Mouse (Mus musculus) ES-Bruce4 (cell line): ENCODE data around the gene Vmac.

Experiments used
- CTCF ChIP-seq: IDR thresholded peaks from one replicate; pipeline ENCODE4 v1.8.1; 2011; ENCODE audit warnings: low read depth, low read length
- EP300 ChIP-seq: IDR thresholded peaks from 2 replicates; pipeline ENCODE4 v1.6.1; 2011; ENCODE audit warnings: low read depth, low read length; ENCODE audit not compliant: insufficient read depth
- POLR2A ChIP-seq: IDR thresholded peaks from one replicate; pipeline ENCODE4 v1.8.1; 2011; ENCODE audit warnings: low read length; ENCODE audit not compliant: insufficient read depth

DNA sequence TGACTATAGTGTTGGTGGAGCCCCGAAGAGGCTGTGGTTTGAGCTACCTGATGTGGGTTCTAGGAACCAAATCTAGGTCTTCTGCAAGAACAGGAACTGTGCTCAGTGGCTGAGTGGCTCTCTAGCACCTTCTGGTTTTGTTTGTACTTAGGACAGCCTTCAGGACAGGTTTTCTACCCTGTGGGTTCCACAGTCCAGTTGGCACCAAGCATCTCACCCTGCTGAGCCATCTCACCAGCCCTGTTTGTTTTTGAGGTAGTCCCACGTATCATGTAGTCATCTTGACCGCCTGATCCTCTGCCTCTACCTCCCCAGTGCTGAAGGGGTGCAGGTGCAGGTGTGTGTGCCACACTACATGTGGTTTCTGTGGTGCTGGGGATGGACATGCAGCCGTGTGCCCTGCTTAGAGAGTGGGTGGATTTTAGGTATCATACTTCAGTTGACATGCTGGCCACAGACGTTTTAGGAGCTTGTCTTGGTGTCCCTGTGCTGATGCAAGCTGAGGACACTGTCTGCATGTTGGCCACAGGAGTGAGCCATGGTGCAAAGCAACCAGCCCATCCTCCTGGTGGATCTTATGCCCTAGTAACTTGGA is 34.2 kb downstream of the Vmac start:
- TF ChIP-seq CTCF (no peak), POLR2A (no peak), EP300 (no peak)
